Mouse (Mus musculus) stomach, embryonic 16.5 days (tissue): Measurements from ENCODE around the gene Prss41. TPM values are rescaled to one million over a fixed set of nuclear protein-coding genes. Genes with fewer than 3 reads are reported as not detected.

Experiments
- ATAC-seq: fragments of 200-750 bp; cut with Nextera tagmentation; 2 replicates; pipeline ENCODE4 v1.8.0; 2017; ENCODE audit warnings: moderate number of reproducible peaks, moderate TSS enrichment; ENCODE audit not compliant: insufficient read depth, low FRiP score
- H3K27ac ChIP-seq: fragments of 300-500 bp; sonication (generic); 2 replicates; pipeline ENCODE4 v1.5.1; 2014; ENCODE audit warnings: low read length
- H3K27me3 ChIP-seq: fragments of 300-500 bp; sonication (generic); 2 replicates; pipeline ENCODE4 v1.6.1; 2014; ENCODE audit warnings: low read length, control low read depth, mixed read lengths; ENCODE audit not compliant: control insufficient read depth, insufficient read depth
- H3K36me3 ChIP-seq: fragments of 300-500 bp; sonication (generic); 2 replicates; pipeline ENCODE4 v1.6.1; 2014; ENCODE audit warnings: low read length; ENCODE audit not compliant: control insufficient read depth, insufficient read depth
- H3K4me1 ChIP-seq: fragments of 300-500 bp; sonication (generic); 2 replicates; pipeline ENCODE4 v1.6.1; 2014; ENCODE audit warnings: low read length, control low read depth, mixed read lengths; ENCODE audit not compliant: control insufficient read depth, insufficient read depth
- H3K4me2 ChIP-seq: fragments of 300-500 bp; sonication (generic); 2 replicates; pipeline ENCODE4 v1.6.1; 2014; ENCODE audit warnings: low read depth, low read length, mixed read lengths
- H3K4me3 ChIP-seq: fragments of 300-500 bp; sonication (generic); replicated peaks from 2 replicates; pipeline ENCODE4 v1.5.1; 2014; ENCODE audit warnings: mild to moderate bottlenecking, low read length
- H3K9ac ChIP-seq: fragments of 300-500 bp; sonication (generic); 2 replicates; pipeline ENCODE4 v1.6.1; 2014; ENCODE audit warnings: low read length
- H3K9me3 ChIP-seq: fragments of 300-500 bp; sonication (generic); replicated peaks from 2 replicates; pipeline ENCODE4 v1.6.1; 2016; ENCODE audit warnings: low read length, control low read depth; ENCODE audit not compliant: control insufficient read depth
- WGBS: fragments of 180-500 bp; shearing (Covaris S2); extraction: QIAGEN DNeasy Blood & Tissue Kit; methylation state at CpG from one replicate; pipeline ENCODE4 v1.1.7; 2014; 5-methylcytosine and 5-hydroxymethylcytosine counted together
- polyA plus RNA-seq: library from polyadenylated mRNA; unstranded; fragments of >200 nt; fragmentation: Nextera tagmentation; extraction: Ambion mirVana; gene quantifications from 2 replicates; pipeline ENCODE4 v1.2.1, GENCODE M21; 2015

Gene Prss41
- polyA plus RNA-seq, 1 experiment from 2014 or later = 2.6 TPM

DNA sequence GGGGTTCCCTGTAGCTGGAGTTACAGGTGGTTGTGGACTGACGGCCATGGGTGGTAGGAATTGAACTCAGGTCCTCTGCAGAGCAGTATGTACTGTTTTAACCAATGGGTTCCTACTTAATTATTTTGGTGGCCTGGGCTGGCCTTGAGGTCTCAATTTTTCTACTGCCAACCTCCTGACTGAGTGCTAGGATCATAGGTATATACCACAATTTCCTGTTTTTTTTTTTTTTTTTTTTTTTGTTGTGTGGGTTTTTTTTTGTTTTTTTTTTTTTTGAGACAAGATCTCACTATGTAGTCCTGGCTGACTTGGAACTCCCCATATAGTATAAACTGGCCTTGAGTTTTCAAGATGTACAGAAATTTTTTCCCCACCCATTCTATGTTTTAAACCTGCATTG is 12.8 kb downstream of the Prss41 start:
- no peak overlapping the region for H3K4me2 ChIP-seq
- no peak for ATAC-seq

DNA sequence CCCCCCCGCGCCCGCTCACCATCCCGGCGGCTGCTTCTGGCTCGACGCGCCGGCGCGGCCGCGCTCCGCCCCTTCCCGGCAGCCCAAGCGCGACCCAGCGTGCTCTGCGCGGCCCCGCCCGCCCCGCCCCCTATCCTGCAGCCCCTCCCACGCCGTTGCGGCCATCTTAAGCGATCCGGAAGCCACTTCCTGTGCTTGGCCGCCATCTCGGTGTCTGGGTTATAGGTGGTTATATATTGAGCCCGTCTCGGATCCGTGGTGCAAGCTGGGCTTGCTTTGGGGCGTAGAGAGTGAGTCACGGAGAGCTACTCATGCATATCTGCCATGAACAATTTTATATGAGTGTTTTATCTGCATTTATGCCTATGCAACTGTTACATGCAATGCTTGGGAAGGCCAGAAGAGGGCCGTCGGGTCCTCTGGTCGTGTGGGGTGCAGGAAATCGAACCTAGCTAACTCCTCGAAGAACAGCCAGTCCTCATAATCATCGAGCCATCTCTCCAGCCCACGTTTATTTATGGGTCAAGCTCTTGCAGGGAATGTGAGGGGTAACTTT is 14.8 kb downstream of the Prss41 start, which contains the start of gene Elob:
TSS of gene Elob (minus strand) at position 73 of the 556 bp plus-strand sequence.
- H3K9me3 ChIP-seq = no peaks in the 10 kb centered on the region
- H3K4me3 ChIP-seq = peak within 1 kb of the TSS; percentile 88
- H3K4me1 ChIP-seq = peaks cover 14% of the 10 kb centered on the region
- H3K36me3 ChIP-seq = peaks cover 18% of the 10 kb centered on the region
- ATAC-seq = peak; percentile 97
- peak within 1 kb of the TSS; percentile 85 for H3K4me2 ChIP-seq
- peak within 1 kb of the TSS; percentile 97 for H3K27ac ChIP-seq
- WGBS = under 1% methylated on average over 24 of the region's 42 CpGs
- peaks cover 7% of the 10 kb centered on the region for H3K27me3 ChIP-seq
- peak within 1 kb of the TSS; percentile 85 for H3K9ac ChIP-seq

More for the DNA sequence above, 12.8 kb downstream of the Prss41 start:
- Histone ChIP-seq H3K9ac (no peak overlapping the region), H3K36me3 (peaks cover 3% of the 10 kb centered on the region; the same call in 1 of the 2 replicates), H3K4me1 (peaks cover 14% of the 10 kb centered on the region), H3K27ac (no peak overlapping the region), H3K9me3 (no peaks in the 10 kb centered on the region), H3K4me3 (no peak overlapping the region), H3K27me3 (peaks cover 7% of the 10 kb centered on the region)
- WGBS = 90% methylated on average over 1 of the region's 1 CpGs

DNA sequence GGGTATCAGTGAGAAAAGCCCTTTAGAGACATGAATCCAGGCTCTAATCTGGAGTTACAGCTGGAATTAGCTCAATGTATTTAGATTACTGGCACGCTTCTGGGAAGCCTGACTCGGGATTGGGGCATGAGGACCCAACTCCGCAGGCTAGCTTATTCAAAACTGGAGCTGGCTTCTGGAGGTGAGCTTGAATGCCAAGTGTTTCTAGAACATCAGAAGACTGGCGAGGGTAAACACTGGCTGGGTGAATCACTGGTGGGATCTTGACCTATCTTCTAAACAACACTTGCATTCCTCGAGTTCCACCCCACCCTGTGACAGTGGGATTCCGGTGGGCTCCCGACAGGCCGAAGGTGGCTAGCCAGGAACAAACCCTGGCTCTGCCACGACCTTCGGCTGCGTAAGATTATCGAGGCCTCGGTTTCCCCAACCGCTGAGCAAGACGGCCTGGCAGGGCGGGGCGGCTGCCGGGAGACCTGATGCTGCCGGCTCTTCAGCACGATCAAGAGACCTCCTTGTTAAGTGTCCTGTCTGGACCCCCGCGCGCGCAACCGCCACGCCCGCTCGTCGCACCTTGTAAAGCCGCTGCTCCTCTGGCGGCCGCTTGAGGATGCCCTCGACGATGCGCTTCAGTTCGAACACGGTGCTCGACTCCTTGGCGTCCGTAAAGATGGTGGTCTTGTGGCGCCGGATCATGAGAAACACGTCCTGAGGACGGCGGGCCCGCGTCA is 15.5 kb downstream of the Prss41 start:
- Histone ChIP-seq H3K4me1 (peaks cover 14% of the 10 kb centered on the region), H3K9ac (peak overlapping the region; percentile 85), H3K4me3 (peak overlapping the region; percentile 88), H3K36me3 (peaks cover 23% of the 10 kb centered on the region), H3K27ac (peak overlapping the region; percentile 72), H3K9me3 (no peaks in the 10 kb centered on the region), H3K27me3 (peaks cover 7% of the 10 kb centered on the region), H3K4me2 (peak overlapping the region; percentile 85)
- under 1% methylated on average over 47 of the region's 47 CpGs for WGBS
- ATAC-seq = peak; percentile 69

DNA sequence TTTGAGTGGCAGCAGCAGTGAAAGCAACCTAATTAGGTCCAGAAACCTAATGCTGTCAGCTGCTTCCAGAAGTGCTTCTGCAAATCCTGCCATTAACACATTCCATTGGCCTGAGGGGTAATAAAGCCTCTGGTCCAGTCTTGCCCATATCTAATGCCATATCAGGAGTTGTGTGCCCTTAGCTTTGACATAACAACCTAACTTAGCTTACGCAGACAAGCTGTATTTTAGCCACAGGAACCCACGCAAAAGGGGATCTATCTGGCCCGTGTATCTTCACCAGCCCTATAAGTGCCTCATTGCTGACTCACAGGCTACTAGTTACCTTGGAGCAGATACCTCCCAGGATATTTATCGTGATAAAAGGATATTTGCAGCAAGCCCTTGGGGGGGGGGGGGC is 18.4 kb downstream of the Prss41 start:
- Histone ChIP-seq H3K9me3 (no peaks in the 10 kb centered on the region), H3K4me2 (no peak overlapping the region), H3K27ac (no peak overlapping the region), H3K4me1 (peaks cover 14% of the 10 kb centered on the region), H3K9ac (no peak overlapping the region), H3K4me3 (no peak overlapping the region), H3K36me3 (peaks cover 42% of the 10 kb centered on the region), H3K27me3 (no peaks in the 10 kb centered on the region)
- ATAC-seq = no peak
- 82% methylated on average over 4 of the region's 4 CpGs for WGBS

DNA sequence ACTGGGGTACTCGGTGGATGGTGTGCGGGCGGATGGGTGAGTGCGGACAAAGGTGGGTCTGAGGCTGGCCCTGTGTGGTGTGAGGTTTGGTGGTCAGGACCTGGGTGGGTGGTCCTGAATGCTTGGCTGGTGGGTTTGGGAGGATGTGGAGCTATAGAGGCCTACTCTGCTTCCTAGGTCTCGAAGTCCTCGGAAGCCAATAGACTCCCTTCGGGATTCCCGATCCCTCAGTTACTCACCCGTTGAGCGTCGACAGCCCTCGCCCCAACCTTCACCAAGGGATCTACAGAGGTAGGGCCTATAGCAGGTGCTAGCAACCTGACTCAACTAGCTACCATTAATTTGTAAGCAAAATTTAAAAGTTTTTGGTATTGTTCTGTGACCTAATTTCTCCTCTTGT is 20.4 kb downstream of the Prss41 start:
- WGBS = 94% methylated on average over 12 of the region's 12 CpGs
- Histone ChIP-seq H3K27me3 (no peaks in the 10 kb centered on the region), H3K36me3 (peaks cover 61% of the 10 kb centered on the region), H3K9me3 (peaks cover 11% of the 10 kb centered on the region), H3K9ac (no peak overlapping the region), H3K4me1 (peaks cover 14% of the 10 kb centered on the region), H3K4me3 (no peak overlapping the region), H3K27ac (no peak overlapping the region), H3K4me2 (no peak overlapping the region)
- ATAC-seq = no peak

DNA sequence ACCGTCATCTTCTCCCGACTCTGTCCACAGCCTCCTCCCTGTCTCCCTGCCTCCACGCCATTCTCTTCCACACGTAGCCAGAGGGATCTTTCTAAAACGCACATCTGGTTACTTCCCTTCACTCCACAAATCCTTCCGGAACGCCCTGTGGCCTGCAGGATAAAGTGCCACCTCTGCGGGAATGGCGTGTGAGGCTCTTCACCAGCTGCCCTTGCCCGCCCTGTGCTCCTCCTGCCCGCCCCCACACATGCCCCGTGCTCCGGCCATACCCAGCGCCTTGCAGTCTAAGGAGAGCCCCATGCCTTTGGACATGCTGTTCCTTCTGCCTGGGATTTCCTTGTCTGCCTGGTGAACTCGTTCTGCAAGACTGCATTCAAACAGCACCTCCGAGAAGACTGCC is 21.0 kb downstream of the Prss41 start:
- Histone ChIP-seq H3K4me2 (no peak overlapping the region), H3K36me3 (peaks cover 67% of the 10 kb centered on the region), H3K9me3 (peaks cover 17% of the 10 kb centered on the region), H3K4me3 (no peak overlapping the region), H3K9ac (no peak overlapping the region), H3K27me3 (no peaks in the 10 kb centered on the region), H3K4me1 (peaks cover 11% of the 10 kb centered on the region), H3K27ac (peak overlapping the region; percentile 24; the same call in 1 of the 2 replicates)
- no peak for ATAC-seq
- WGBS = 79% methylated on average over 16 of the region's 16 CpGs

DNA sequence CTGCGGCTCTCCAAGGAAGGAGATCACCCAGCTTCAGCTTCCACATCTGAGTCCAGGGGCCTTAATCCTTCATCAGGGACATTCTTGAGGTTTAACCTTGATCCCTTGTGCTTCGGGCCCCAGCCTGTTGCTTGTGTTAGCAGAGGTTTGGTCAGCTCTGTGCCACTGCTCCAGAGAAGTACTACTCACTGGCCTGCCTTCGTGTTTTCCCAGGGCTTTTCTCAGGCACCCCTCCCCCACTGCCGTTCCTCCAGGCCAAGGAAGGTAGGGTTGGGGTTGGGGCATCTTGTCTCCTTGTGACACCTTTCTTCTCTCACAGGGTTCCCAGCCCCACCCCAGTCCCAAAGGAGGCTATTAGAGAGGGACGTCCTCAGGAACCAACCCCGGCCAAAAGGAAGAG is 21.9 kb downstream of the Prss41 start:
- Histone ChIP-seq H3K36me3 (peaks cover 77% of the 10 kb centered on the region), H3K4me2 (no peak overlapping the region), H3K27me3 (no peaks in the 10 kb centered on the region), H3K9ac (no peak overlapping the region), H3K4me3 (no peak overlapping the region), H3K27ac (no peak overlapping the region), H3K9me3 (peaks cover 19% of the 10 kb centered on the region), H3K4me1 (peaks cover 2% of the 10 kb centered on the region; the same call in 1 of the 2 replicates)
- no peak for ATAC-seq
- 66% methylated on average over 6 of the region's 6 CpGs for WGBS

DNA sequence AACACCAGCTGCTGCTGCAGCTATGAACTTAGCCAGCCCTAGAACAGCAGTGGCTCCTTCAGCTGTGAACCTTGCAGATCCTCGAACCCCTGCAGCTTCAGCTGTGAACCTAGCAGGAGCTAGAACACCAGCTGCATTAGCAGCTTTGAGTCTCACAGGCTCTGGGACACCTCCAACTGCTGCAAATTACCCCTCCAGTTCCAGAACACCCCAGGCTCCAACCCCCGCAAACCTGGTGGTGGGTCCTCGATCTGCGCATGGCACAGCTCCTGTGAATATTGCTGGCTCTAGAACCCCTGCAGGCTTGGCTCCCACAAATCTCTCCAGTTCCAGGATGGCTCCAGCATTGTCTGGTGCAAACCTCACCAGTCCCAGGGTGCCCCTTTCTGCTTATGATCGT is 23.2 kb downstream of the Prss41 start:
- Histone ChIP-seq H3K4me2 (no peak overlapping the region), H3K27ac (no peak overlapping the region), H3K9me3 (peaks cover 28% of the 10 kb centered on the region), H3K9ac (no peak overlapping the region), H3K36me3 (peaks cover 83% of the 10 kb centered on the region), H3K4me1 (no peaks in the 10 kb centered on the region), H3K27me3 (no peaks in the 10 kb centered on the region), H3K4me3 (no peak overlapping the region)
- WGBS = 94% methylated on average over 5 of the region's 5 CpGs
- ATAC-seq = no peak

DNA sequence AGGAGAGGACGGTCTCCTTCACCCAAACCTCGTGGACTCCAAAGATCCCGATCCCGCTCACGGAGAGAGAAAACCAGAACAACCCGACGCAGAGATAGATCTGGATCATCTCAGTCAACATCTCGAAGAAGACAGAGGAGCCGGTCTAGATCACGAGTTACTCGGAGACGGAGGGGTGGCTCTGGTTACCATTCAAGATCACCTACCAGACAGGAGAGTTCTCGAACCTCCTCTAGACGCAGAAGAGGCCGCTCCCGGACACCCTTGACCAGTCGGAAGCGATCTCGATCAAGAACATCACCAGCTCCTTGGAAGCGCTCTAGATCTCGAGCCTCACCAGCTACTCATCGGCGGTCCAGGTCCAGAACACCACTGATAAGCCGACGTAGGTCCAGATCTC is 24.7 kb downstream of the Prss41 start:
- no peak for ATAC-seq
- Histone ChIP-seq H3K4me3 (no peak overlapping the region), H3K9me3 (peaks cover 32% of the 10 kb centered on the region), H3K4me2 (no peak overlapping the region), H3K27me3 (no peaks in the 10 kb centered on the region), H3K27ac (no peak overlapping the region), H3K36me3 (peaks cover 84% of the 10 kb centered on the region), H3K9ac (no peak overlapping the region), H3K4me1 (no peaks in the 10 kb centered on the region)
- 98% methylated on average over 25 of the region's 25 CpGs for WGBS
